Mouse (Mus musculus) ES-E14 (cell line): Measurements from ENCODE around the gene Lbx1. TPM values are rescaled to one million over a fixed set of nuclear protein-coding genes. Genes with fewer than 3 reads are reported as not detected.
A peak's percentile ranks its signal among the peaks of the same experiment; 100 is the strongest.

ENCODE experiments used
- DNase-seq: peaks from one replicate; pipeline ENCODE4 v3.0.0-alpha.2; 2013; ENCODE audit warnings: low read depth, low spot score
- H3K27ac ChIP-seq: 2 replicates; pipeline ENCODE4 v1.5.1; 2012; ENCODE audit warnings: low read depth, mild to moderate bottlenecking, low read length, moderate library complexity, mixed read lengths; ENCODE audit not compliant: poor library complexity, insufficient read depth, severe bottlenecking
- H3K36me3 ChIP-seq: 2 replicates; pipeline ENCODE4 v1.6.1; 2012; ENCODE audit warnings: mild to moderate bottlenecking, low read length, moderate library complexity, mixed read lengths; ENCODE audit not compliant: control insufficient read depth, poor library complexity, insufficient read depth, severe bottlenecking
- H3K4me1 ChIP-seq, 2 experiments: fragments of 150-350 bp in 1 of 2; sonication (generic) in 1 of 2; 2 replicates each; pipeline ENCODE4 v1.6.1; 2012; ENCODE audit warnings: low read length in 2 of 2, mild to moderate bottlenecking in 1 of 2, mixed read lengths in 1 of 2; ENCODE audit not compliant: control insufficient read depth in 2 of 2, insufficient read depth in 2 of 2, poor library complexity in 1 of 2
- H3K4me3 ChIP-seq, 2 experiments: fragments of 150-350 bp in 1 of 2; sonication (generic) in 1 of 2; 2 replicates each; pipeline ENCODE4 v1.5.1; 2012; ENCODE audit warnings: low read length in 2 of 2, low read depth in 1 of 2, mild to moderate bottlenecking in 1 of 2, mixed read lengths in 1 of 2; ENCODE audit not compliant: insufficient read depth in 1 of 2, poor library complexity in 1 of 2, severe bottlenecking in 1 of 2
- H3K9ac ChIP-seq: 2 replicates; pipeline ENCODE4 v1.6.1; 2012; ENCODE audit warnings: low read depth, mild to moderate bottlenecking, low read length, mixed read lengths; ENCODE audit not compliant: poor library complexity, insufficient read depth, severe bottlenecking
- H3K9me3 ChIP-seq: fragments of 150-350 bp; sonication (generic); 2 replicates; pipeline ENCODE4 v1.6.1; 2012; ENCODE audit warnings: low read depth, mild to moderate bottlenecking, low read length; ENCODE audit not compliant: control insufficient read depth, insufficient read depth
- CHD2 ChIP-seq: IDR thresholded peaks from 2 replicates; pipeline ENCODE4 v1.6.1; 2014; ENCODE audit warnings: mild to moderate bottlenecking, low read depth, low read length, inconsistent platforms
- HCFC1 ChIP-seq: IDR thresholded peaks from 2 replicates; pipeline ENCODE4 v1.6.1; 2012; ENCODE audit warnings: low read length, inconsistent platforms, borderline replicate concordance; ENCODE audit not compliant: insufficient read depth
- MAFK ChIP-seq: IDR thresholded peaks from 2 replicates; pipeline ENCODE4 v1.6.1; 2014; ENCODE audit warnings: mild to moderate bottlenecking, low read depth, low read length, inconsistent platforms; ENCODE audit not compliant: insufficient read depth
- ZC3H11A ChIP-seq: IDR thresholded peaks from 2 replicates; pipeline ENCODE4 v1.6.1; 2012; ENCODE audit warnings: low read depth, mild to moderate bottlenecking, inconsistent platforms, low read length, borderline replicate concordance
- ZNF384 ChIP-seq: IDR thresholded peaks from 2 replicates; pipeline ENCODE4 v1.6.1; 2012; ENCODE audit warnings: low read depth, low read length, inconsistent platforms
- in situ Hi-C, 2 experiments: fragments of 600-800 bp; cut with MboI; formaldehyde crosslinking; loops; one replicate each; pipeline ENCODE4 v1.15.1; 2025; ENCODE audit warnings: low sequenced_read_pairs in 2 of 2, inconsistent platforms in 1 of 2; ENCODE audit not compliant: unreplicated experiment in 2 of 2
- total RNA-seq: library from RNA; depleted of rRNA; stranded (reverse); fragments of 300-350 nt; gene quantifications from 2 replicates; pipeline ENCODE4 v1.2.3, GENCODE M21; 2012

The Lbx1 gene
- total RNA-seq, 1 experiment: 0.22 TPM

GRCm38 (mm10) chr19:45230848-45231382, 4.7 kb downstream of the Lbx1 start:
- Histone ChIP-seq H3K4me1 (peaks cover 0 to 5% of the 10 kb centered on the region in 2 experiments; a peak in 1 of 4 replicates), H3K9ac (no peak overlapping the region), H3K9me3 (no peaks in the 10 kb centered on the region), H3K4me3 (peak overlapping the region in 1 of 2 experiments; percentile 33; a peak in 1 of 4 replicates), H3K27ac (no peak overlapping the region), H3K36me3 (no peaks in the 10 kb centered on the region)
- DNase-seq: no peak
- TF ChIP-seq CHD2: no peak
- no peak for TF ChIP-seq ZC3H11A
- no peak for TF ChIP-seq ZNF384
- no peak for TF ChIP-seq MAFK
- TF ChIP-seq HCFC1: no peak
- in situ Hi-C loops: loop anchor here (5.0 to 25.0 kb wide), 4 partner anchors 79 to 1626 kb away; partner anchors contain the start of genes Tlx1 (in 2 of the 2) and Nkx2-3 (in 1 of the 2)

DNA sequence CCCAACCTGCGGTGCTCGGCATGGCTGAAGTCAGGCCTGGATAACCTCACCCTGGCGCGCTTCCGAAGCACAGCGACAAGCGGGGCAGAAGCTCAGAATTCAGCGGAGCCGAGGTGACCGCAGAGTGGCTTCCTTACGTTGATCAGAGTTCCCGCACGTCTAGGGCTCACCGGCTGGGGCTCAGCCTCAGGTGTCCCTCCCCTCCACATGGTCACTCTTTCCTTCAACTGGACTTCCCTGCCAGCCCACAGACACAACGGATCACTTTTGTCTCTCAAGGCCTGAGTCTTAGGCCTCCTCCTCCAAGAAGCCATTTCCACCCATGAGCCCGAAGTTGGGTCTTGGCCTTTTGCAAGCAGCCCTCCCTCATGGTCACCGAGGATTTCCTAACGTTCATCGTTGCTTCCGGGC, 5.4 kb downstream of the Lbx1 start:
- no peak for DNase-seq
- no peaks in the 10 kb centered on the region for H3K9me3 ChIP-seq
- in situ Hi-C loops: loop anchor here (5.0 to 25.0 kb wide), 4 partner anchors 78 to 1625 kb away; partner anchors contain the start of genes Tlx1 (in 2 of the 2) and Nkx2-3 (in 1 of the 2)
- H3K4me3 ChIP-seq: no peak overlapping the region
- TF ChIP-seq ZNF384 (no peak), ZC3H11A (no peak), CHD2 (no peak), MAFK (no peak), HCFC1 (no peak)
- peaks cover 0 to 5% of the 10 kb centered on the region in 2 experiments; a peak in 1 of 4 replicates for H3K4me1 ChIP-seq
- no peak overlapping the region for H3K27ac ChIP-seq
- no peaks in the 10 kb centered on the region for H3K36me3 ChIP-seq
- H3K9ac ChIP-seq: no peak overlapping the region

GRCm38 (mm10) chr19:45229378-45230135, 6.1 kb downstream of the Lbx1 start:
- Histone ChIP-seq H3K9me3 (no peaks in the 10 kb centered on the region), H3K4me1 (peaks cover 0 to 3% of the 10 kb centered on the region in 2 experiments; a peak in 1 of 4 replicates), H3K36me3 (no peaks in the 10 kb centered on the region), H3K4me3 (no peak overlapping the region), H3K27ac (no peak overlapping the region), H3K9ac (no peak overlapping the region)
- TF ChIP-seq MAFK: no peak
- no peak for TF ChIP-seq CHD2
- TF ChIP-seq HCFC1: no peak
- TF ChIP-seq ZC3H11A: no peak
- TF ChIP-seq ZNF384: no peak
- DNase-seq: no peak
- in situ Hi-C loops: loop anchor here (5.0 to 25.0 kb wide), 6 partner anchors 77 to 1625 kb away; partner anchors contain the start of genes Tlx1 (in 2 of the 2), Fgf8 (in 1 of the 2), Nkx2-3 (in 1 of the 2) and Npm3 (in 1 of the 2)

DNA sequence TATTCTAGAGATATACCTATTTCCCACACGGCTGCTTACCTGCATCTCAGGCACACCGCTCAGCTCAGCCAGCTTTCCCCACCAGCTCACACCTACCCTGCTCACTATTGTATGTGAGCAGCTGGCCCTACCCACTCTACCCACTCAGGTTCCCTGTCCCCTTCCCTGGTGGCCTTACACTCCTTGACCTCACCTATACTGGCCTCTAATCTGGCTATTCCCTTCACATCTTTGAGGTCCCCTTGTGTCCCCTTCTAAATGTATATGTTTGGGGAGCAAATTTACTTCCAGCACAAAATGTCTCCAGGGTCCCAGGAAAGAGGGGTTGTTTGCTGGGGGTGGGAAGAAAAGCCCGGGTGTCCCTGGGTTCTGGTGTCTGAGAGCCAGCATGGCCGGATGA, 6.8 kb downstream of the Lbx1 start:
- Histone ChIP-seq H3K4me3 (no peak overlapping the region), H3K36me3 (no peaks in the 10 kb centered on the region), H3K4me1 (peaks cover 0 to 7% of the 10 kb centered on the region in 2 experiments; a peak in 1 of 4 replicates), H3K9ac (no peak overlapping the region), H3K9me3 (no peaks in the 10 kb centered on the region), H3K27ac (no peak overlapping the region)
- no peak for TF ChIP-seq ZNF384
- no peak for TF ChIP-seq HCFC1
- no peak for TF ChIP-seq ZC3H11A
- no peak for TF ChIP-seq CHD2
- TF ChIP-seq MAFK: no peak
- in situ Hi-C loops: loop anchor here in 1 of 2 experiments (10.0 to 25.0 kb wide), 3 partner anchors 316 to 1616 kb away; partner anchors contain the start of genes Fgf8, Nkx2-3 and Npm3
- no peak for DNase-seq
